Mouse (Mus musculus) neural tube, embryonic 13.5 days (tissue): ENCODE results near the gene 4930438A08Rik. TPM values are rescaled to one million over a fixed set of nuclear protein-coding genes. Genes with fewer than 3 reads are reported as not detected.

Source experiments
- ATAC-seq: fragments of 200-750 bp; cut with Nextera tagmentation; 2 replicates; pipeline ENCODE4 v1.8.0; 2017; ENCODE audit warnings: low read depth, mild to moderate bottlenecking, moderate TSS enrichment, moderate library complexity
- H3K27ac ChIP-seq: fragments of 300-500 bp; sonication (generic); replicated peaks from 2 replicates; pipeline ENCODE4 v1.5.1; 2015; ENCODE audit warnings: moderate library complexity, mild to moderate bottlenecking, inconsistent platforms
- H3K27me3 ChIP-seq: fragments of 300-500 bp; sonication (generic); 2 replicates; pipeline ENCODE4 v1.6.1; 2015; ENCODE audit warnings: mild to moderate bottlenecking, inconsistent platforms
- H3K36me3 ChIP-seq: fragments of 300-500 bp; sonication (generic); 2 replicates; pipeline ENCODE4 v1.6.1; 2015; ENCODE audit warnings: mild to moderate bottlenecking, inconsistent platforms
- H3K4me1 ChIP-seq: fragments of 300-500 bp; sonication (generic); replicated peaks from 2 replicates; pipeline ENCODE4 v1.6.1; 2015; ENCODE audit warnings: inconsistent platforms
- H3K4me2 ChIP-seq: fragments of 300-500 bp; sonication (generic); 2 replicates; pipeline ENCODE4 v1.6.1; 2015; ENCODE audit warnings: inconsistent platforms, mild to moderate bottlenecking, moderate library complexity
- H3K4me3 ChIP-seq: fragments of 300-500 bp; sonication (generic); 2 replicates; pipeline ENCODE4 v1.5.1; 2015; ENCODE audit warnings: mild to moderate bottlenecking, inconsistent platforms
- H3K9ac ChIP-seq: fragments of 300-500 bp; sonication (generic); 2 replicates; pipeline ENCODE4 v1.6.1; 2015; ENCODE audit warnings: moderate library complexity, mild to moderate bottlenecking, inconsistent platforms
- H3K9me3 ChIP-seq: fragments of 300-500 bp; sonication (generic); 2 replicates; pipeline ENCODE4 v1.6.1; 2016; ENCODE audit warnings: inconsistent platforms
- WGBS: fragments of 180-500 bp; shearing (Covaris S2); methylation state at CpG from one replicate; pipeline ENCODE4 v1.1.7; 2015; 5-methylcytosine and 5-hydroxymethylcytosine counted together
- polyA plus RNA-seq: library from polyadenylated mRNA; unstranded; fragments of >200 nt; fragmentation: Nextera tagmentation; extraction: Ambion mirVana; gene quantifications from 2 replicates; pipeline ENCODE4 v1.2.1, GENCODE M21; 2015

4930438A08Rik gene
- polyA plus RNA-seq, 1 experiment from 2014 or later: not detected

- no peaks in the 10 kb centered on the region for H3K9me3 ChIP-seq
- H3K27me3 ChIP-seq: no peaks in the 10 kb centered on the region
- H3K4me3 ChIP-seq: peak overlapping the region; percentile 94
- peaks cover 45% of the 10 kb centered on the region for H3K36me3 ChIP-seq
- ATAC-seq: peak; percentile 22
- WGBS: 20% methylated on average over 10 of the region's 10 CpGs
- H3K9ac ChIP-seq: peak overlapping the region; percentile 89
- no peak overlapping the region for H3K27ac ChIP-seq
- peaks cover 51% of the 10 kb centered on the region for H3K4me1 ChIP-seq
- peak overlapping the region; percentile 98 for H3K4me2 ChIP-seq
Observed at GRCm38 (mm10) chr11:58331149-58331495, 56.5 kb downstream of the 4930438A08Rik start.

GRCm38 (mm10) chr11:58331546-58331945 lies 56.9 kb downstream of the 4930438A08Rik start:
- Histone ChIP-seq H3K4me3 (peak overlapping the region; percentile 94), H3K36me3 (peaks cover 49% of the 10 kb centered on the region), H3K27me3 (no peaks in the 10 kb centered on the region), H3K27ac (no peak overlapping the region), H3K4me2 (peak overlapping the region; percentile 98), H3K9ac (peak overlapping the region; percentile 89), H3K9me3 (no peaks in the 10 kb centered on the region), H3K4me1 (peaks cover 51% of the 10 kb centered on the region)
- ATAC-seq: 0 out of 2 replicates have a peak, but pooled peaks have one; percentile 0
- 82% methylated on average over 6 of the region's 6 CpGs for WGBS

GRCm38 (mm10) chr11:58334746-58335145 lies 60.1 kb downstream of the 4930438A08Rik start:
- H3K27ac ChIP-seq: no peak overlapping the region
- no peaks in the 10 kb centered on the region for H3K9me3 ChIP-seq
- no peak for ATAC-seq
- H3K27me3 ChIP-seq: no peaks in the 10 kb centered on the region
- H3K4me2 ChIP-seq: no peak overlapping the region
- H3K36me3 ChIP-seq: peaks cover 58% of the 10 kb centered on the region
- WGBS: 85% methylated on average over 3 of the region's 3 CpGs
- H3K4me3 ChIP-seq: no peak overlapping the region
- H3K9ac ChIP-seq: no peak overlapping the region
- peaks cover 34% of the 10 kb centered on the region for H3K4me1 ChIP-seq

Other genes with a start within 250 kb of the 4930438A08Rik start
- not detected in 2 replicates for gene Gm12248, start 181.7 kb upstream of the 4930438A08Rik start, polyA plus RNA-seq
- 107 and 115 TPM in 2 replicates for gene Cnot8, start 170.6 kb upstream of the 4930438A08Rik start, polyA plus RNA-seq
- 12.4 and 17.7 TPM in 2 replicates for gene Gemin5, start 106.3 kb upstream of the 4930438A08Rik start, polyA plus RNA-seq
- 111 and 127 TPM in 2 replicates for gene Mrpl22, start 103.1 kb upstream of the 4930438A08Rik start, polyA plus RNA-seq
- gene Igtp, start 75.2 kb upstream of the 4930438A08Rik start, polyA plus RNA-seq: 1.5 and 2.2 TPM in 2 replicates
- 0.95 and 0.98 TPM in 2 replicates for gene Irgm2, start 75.2 kb upstream of the 4930438A08Rik start, polyA plus RNA-seq
- 25.6 and 26.9 TPM in 2 replicates for gene Zfp692, start 32.3 kb downstream of the 4930438A08Rik start, polyA plus RNA-seq
- 35.5 and 39.5 TPM in 2 replicates for gene Zfp672, start 55.5 kb downstream of the 4930438A08Rik start, polyA plus RNA-seq
- 46.2 and 47.4 TPM in 2 replicates for gene Sh3bp5l, start 55.9 kb downstream of the 4930438A08Rik start, polyA plus RNA-seq
- gene Lypd8, start 104.2 kb downstream of the 4930438A08Rik start, polyA plus RNA-seq: not detected in 2 replicates
- gene 1810065E05Rik, start 146.3 kb downstream of the 4930438A08Rik start, polyA plus RNA-seq: not detected in 2 replicates
- gene Gm12253, start 157.8 kb downstream of the 4930438A08Rik start, polyA plus RNA-seq: not detected in 2 replicates
- gene Lypd9, start 178.1 kb downstream of the 4930438A08Rik start, polyA plus RNA-seq: not detected in 2 replicates
- not detected in 2 replicates for gene Olfr30, start 187.5 kb downstream of the 4930438A08Rik start, polyA plus RNA-seq
- not detected in 2 replicates for gene Olfr332, start 217.8 kb downstream of the 4930438A08Rik start, polyA plus RNA-seq
- not detected in 2 replicates for gene Olfr331, start 227.8 kb downstream of the 4930438A08Rik start, polyA plus RNA-seq